Mouse (Mus musculus) CH12.LX (cell line): ENCODE results near the gene 2210011C24Rik. TPM values are rescaled to one million over a fixed set of nuclear protein-coding genes. Genes with fewer than 3 reads are reported as not detected.
A peak's percentile ranks its signal among the peaks of the same experiment; 100 is the strongest.

Source experiments
- DNase-seq: peaks from one replicate; pipeline ENCODE4 v3.0.0-alpha.2; 2013; ENCODE audit errors: extremely low read depth
- H3K27ac ChIP-seq: 2 replicates; pipeline ENCODE4 v1.5.1; 2012; ENCODE audit warnings: low read depth, mild to moderate bottlenecking, control low read depth, moderate library complexity; ENCODE audit not compliant: insufficient read depth
- H3K27me3 ChIP-seq: replicated peaks from 2 replicates; pipeline ENCODE3; 2012; ENCODE audit warnings: inconsistent platforms
- H3K36me3 ChIP-seq, 2 experiments: replicated peaks in 1 of 2; 2 replicates each; pipeline versions ENCODE3 to v1.6.1; 2012; ENCODE audit warnings: inconsistent platforms in 1 of 2, low read length in 1 of 2, mild to moderate bottlenecking in 1 of 2, mixed read lengths in 1 of 2, moderate library complexity in 1 of 2; ENCODE audit not compliant: control insufficient read depth in 1 of 2, insufficient read depth in 1 of 2
- H3K4me1 ChIP-seq, 2 experiments: 2 replicates each; pipeline ENCODE4 v1.6.1; 2012; ENCODE audit warnings: inconsistent platforms in 1 of 2, moderate library complexity in 1 of 2; ENCODE audit not compliant: insufficient read depth in 2 of 2, control insufficient read depth in 1 of 2
- H3K4me2 ChIP-seq: 2 replicates; pipeline ENCODE4 v1.6.1; 2012; ENCODE audit warnings: low read depth, mild to moderate bottlenecking, control low read depth; ENCODE audit not compliant: poor library complexity, insufficient read depth, severe bottlenecking
- H3K4me3 ChIP-seq, 3 experiments: fragments of 150-350 bp in 1 of 3; sonication (generic) in 1 of 3; replicated peaks in 1 of 3; 2 replicates each; pipeline versions ENCODE3 to v1.5.1; 2011 to 2012; ENCODE audit warnings: low read depth in 2 of 3, low read length in 2 of 3, mild to moderate bottlenecking in 2 of 3, moderate library complexity in 2 of 3, control low read depth in 1 of 3, improper control_type of control experiment in 1 of 3, inconsistent platforms in 1 of 3, mixed read lengths in 1 of 3; ENCODE audit not compliant: poor library complexity in 1 of 3
- H3K79me2 ChIP-seq: replicated peaks from 2 replicates; pipeline ENCODE4 v1.6.1; 2012; ENCODE audit warnings: mild to moderate bottlenecking, moderate library complexity; ENCODE audit not compliant: control insufficient read depth, poor library complexity, insufficient read depth, severe bottlenecking; ENCODE audit errors: extremely low read depth
- H3K9ac ChIP-seq: 2 replicates; pipeline ENCODE4 v1.6.1; 2012; ENCODE audit warnings: low read depth, mild to moderate bottlenecking, control low read depth, moderate library complexity; ENCODE audit not compliant: insufficient read depth
- H3K9me3 ChIP-seq: replicated peaks from 2 replicates; pipeline ENCODE3; 2012; ENCODE audit warnings: low read length, inconsistent platforms, mixed read lengths
- CHD1 ChIP-seq: IDR thresholded peaks from 2 replicates; pipeline ENCODE4 v1.6.1; 2012; ENCODE audit warnings: low read depth, low read length, improper control_type of control experiment, inconsistent platforms
- CHD2 ChIP-seq: IDR thresholded peaks from 2 replicates; pipeline ENCODE4 v1.6.1; 2011; ENCODE audit warnings: low read length, improper control_type of control experiment
- E2F4 ChIP-seq: IDR thresholded peaks from 2 replicates; pipeline ENCODE4 v1.6.1; 2011; ENCODE audit warnings: low read depth, low read length, improper control_type of control experiment; ENCODE audit not compliant: insufficient replicate concordance
- ELF1 ChIP-seq: IDR thresholded peaks from 2 replicates; pipeline ENCODE4 v1.6.1; 2014; ENCODE audit warnings: low read depth, mild to moderate bottlenecking, inconsistent platforms, low read length, improper control_type of control experiment
- IRF4 ChIP-seq: IDR thresholded peaks from 2 replicates; pipeline ENCODE4 v1.6.1; 2014; ENCODE audit warnings: low read depth, mild to moderate bottlenecking, inconsistent platforms, low read length, improper control_type of control experiment
- JUN ChIP-seq: IDR thresholded peaks from 2 replicates; pipeline ENCODE4 v1.6.1; 2011; ENCODE audit warnings: low read depth, mild to moderate bottlenecking, low read length, improper control_type of control experiment, moderate library complexity; ENCODE audit not compliant: insufficient read depth
- MAX ChIP-seq: IDR thresholded peaks from 2 replicates; pipeline ENCODE4 v1.6.1; 2011; ENCODE audit warnings: low read length, improper control_type of control experiment
- MEF2A ChIP-seq: IDR thresholded peaks from 2 replicates; pipeline ENCODE4 v1.6.1; 2014; ENCODE audit warnings: low read depth, mild to moderate bottlenecking, inconsistent platforms, low read length, improper control_type of control experiment, borderline replicate concordance
- NELFE ChIP-seq: IDR thresholded peaks from 2 replicates; pipeline ENCODE4 v1.6.1; 2011; ENCODE audit warnings: low read depth, low read length, improper control_type of control experiment
- NRF1 ChIP-seq: IDR thresholded peaks from 2 replicates; pipeline ENCODE4 v1.6.1; 2014; ENCODE audit warnings: low read depth, mild to moderate bottlenecking, inconsistent platforms, low read length, improper control_type of control experiment, moderate library complexity
- POLR2A ChIP-seq: IDR thresholded peaks from 2 replicates; pipeline ENCODE4 v1.6.1; 2011; ENCODE audit warnings: low read depth, mild to moderate bottlenecking, improper control_type of control experiment, low read length
- RAD21 ChIP-seq: IDR thresholded peaks from 2 replicates; pipeline ENCODE4 v1.6.1; 2011; ENCODE audit warnings: low read depth, mild to moderate bottlenecking, low read length, improper control_type of control experiment, moderate library complexity
- RCOR1 ChIP-seq: conservative IDR thresholded peaks from 2 replicates; pipeline ENCODE4 v1.6.1; 2012; ENCODE audit warnings: low read depth, mild to moderate bottlenecking, inconsistent platforms, low read length, improper control_type of control experiment
- SIN3A ChIP-seq: IDR thresholded peaks from 2 replicates; pipeline ENCODE4 v1.6.1; 2012; ENCODE audit warnings: low read length, improper control_type of control experiment, inconsistent platforms
- TBP ChIP-seq: conservative IDR thresholded peaks from 2 replicates; pipeline ENCODE4 v1.6.1; 2011; ENCODE audit warnings: low read depth, low read length, improper control_type of control experiment
- USF2 ChIP-seq: conservative IDR thresholded peaks from 2 replicates; pipeline ENCODE4 v1.6.1; 2011; ENCODE audit warnings: low read depth, low read length, improper control_type of control experiment
- ZNF384 ChIP-seq: IDR thresholded peaks from 2 replicates; pipeline ENCODE4 v1.6.1; 2012; ENCODE audit warnings: low read depth, low read length, improper control_type of control experiment, inconsistent platforms
- dilution Hi-C: fragments of 300-500 bp; cut with MboI; formaldehyde crosslinking; loops from 2 replicates; pipeline ENCODE4 v1.14.3; 2020; ENCODE audit warnings: low sequenced_read_pairs; ENCODE audit not compliant: extremely low pct_unique_long_range_greater_than_20kb, extremely low pct_ligation_motif_present
- in situ Hi-C: fragments of 300-500 bp; cut with MboI; formaldehyde crosslinking; loops from 3 replicates; pipeline ENCODE4 v1.14.3; 2019; ENCODE audit warnings: low sequenced_read_pairs, low pct_ligation_motif_present, low pct_unique_long_range_greater_than_20kb, mixed read lengths
- polyA plus RNA-seq: library from polyadenylated mRNA; unstranded; fragments of >175 nt; gene quantifications from 2 replicates; pipeline ENCODE4 v1.2.1, GENCODE M21; 2012; ENCODE audit warnings: low read depth; ENCODE audit not compliant: insufficient read length
- total RNA-seq, 2 experiments: library from RNA; depleted of rRNA; stranded (reverse); fragments of 300-350 nt in 1 of 2; fragments of >200 nt in 1 of 2; gene quantifications; 2 replicates each; pipeline ENCODE4 v1.2.3; 2012 to 2014

2210011C24Rik gene
- total and polyA plus RNA-seq, 3 experiments: not detected

DNA sequence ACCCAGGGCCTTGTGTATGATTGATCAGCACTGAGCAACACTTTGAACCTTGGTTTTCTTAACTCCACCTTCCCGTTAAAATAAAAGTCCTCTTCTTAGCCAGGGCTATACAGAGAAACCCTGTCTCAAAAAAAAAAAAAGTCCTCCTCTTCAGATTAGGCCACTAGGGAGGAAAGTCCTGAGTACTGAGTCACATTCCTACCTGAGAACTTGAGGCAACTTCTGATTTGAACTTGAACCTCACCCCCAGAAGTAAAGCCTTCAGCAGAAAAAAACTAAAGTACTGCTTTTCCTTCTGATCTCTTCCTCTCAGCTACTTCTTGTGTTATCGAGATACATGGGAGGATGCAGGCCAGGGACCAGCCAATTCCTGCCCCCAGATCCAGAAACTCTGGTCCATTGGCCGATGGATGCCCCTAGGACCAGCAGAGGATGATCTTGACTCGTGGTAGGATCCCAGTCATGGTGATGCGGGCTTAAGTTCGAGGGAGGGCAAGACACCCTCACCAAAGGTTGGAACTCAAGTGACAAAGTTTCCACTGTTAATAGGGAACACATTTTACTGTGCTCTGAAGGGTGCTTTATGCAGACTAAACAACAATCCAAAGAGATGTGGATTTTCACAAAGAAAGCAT lies 8.2 kb downstream of the 2210011C24Rik start:
- Histone ChIP-seq H3K27ac (0 out of 2 replicates have a peak overlapping the region, but pooled peaks have one; percentile 13), H3K4me3 (peak overlapping the region; percentile 55 to 58 (median 55)), H3K27me3 (no peaks in the 10 kb centered on the region), H3K79me2 (peaks cover 3% of the 10 kb centered on the region; the same call in 1 of the 2 replicates), H3K4me1 (peaks cover 18 to 36% of the 10 kb centered on the region in 2 experiments), H3K9ac (peak overlapping the region; percentile 45), H3K4me2 (peak overlapping the region; percentile 21), H3K36me3 (peaks cover 14 to 43% of the 10 kb centered on the region in 2 experiments)
- dilution Hi-C loops: no loop called here
- no peak for DNase-seq
- TF ChIP-seq IRF4 (no peak), ZNF384 (peak; percentile 59)
- TF ChIP-seq, all 38 proteins: peak for 1
- in situ Hi-C loops: no loop called here
- no peaks in the 10 kb centered on the region for H3K9me3 ChIP-seq

DNA sequence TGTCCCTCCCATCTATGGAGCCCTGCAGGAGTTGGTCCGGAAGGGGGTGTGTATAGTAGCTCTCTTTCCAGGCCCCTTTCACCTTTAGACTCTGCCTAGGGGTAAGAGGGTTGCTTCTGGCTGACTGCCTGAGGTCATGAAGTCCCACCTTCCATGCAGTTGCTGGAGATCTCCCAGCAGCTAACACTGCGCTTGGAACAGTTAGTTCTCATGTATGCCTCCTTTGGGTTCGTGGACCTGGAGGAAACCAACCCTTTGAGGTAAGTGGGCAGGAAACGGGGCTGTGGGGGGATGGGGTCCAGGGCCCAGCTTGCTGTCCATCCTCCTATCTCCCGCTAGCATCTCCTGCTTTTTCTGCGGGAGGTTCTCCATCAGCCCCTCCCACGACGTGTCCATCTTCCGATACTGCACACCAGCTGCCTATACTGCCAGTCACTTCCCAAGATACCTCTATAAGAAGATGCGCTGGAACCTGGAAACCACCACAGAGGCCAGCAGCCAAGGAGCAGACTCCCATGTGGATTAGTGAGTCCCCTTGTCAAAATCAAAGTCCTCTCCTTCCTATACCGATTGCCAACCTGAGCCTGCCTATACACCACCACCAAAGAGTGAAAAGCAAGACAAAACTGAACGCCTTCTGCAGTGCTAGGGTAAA lies 8.9 kb downstream of the 2210011C24Rik start:
- H3K4me1 ChIP-seq: peaks cover 18 to 38% of the 10 kb centered on the region in 2 experiments
- no peak overlapping the region for H3K4me3 ChIP-seq
- H3K4me2 ChIP-seq: no peak overlapping the region
- peaks cover 14 to 43% of the 10 kb centered on the region in 2 experiments for H3K36me3 ChIP-seq
- no peak overlapping the region for H3K9ac ChIP-seq
- no peak for TF ChIP-seq MAX
- no peak for TF ChIP-seq E2F4
- no peak for TF ChIP-seq NELFE
- TF ChIP-seq RAD21: no peak
- no peak for TF ChIP-seq JUN
- no peak for TF ChIP-seq POLR2A
- TF ChIP-seq TBP: no peak
- no peak for TF ChIP-seq NRF1
- no peak for TF ChIP-seq MEF2A
- TF ChIP-seq RCOR1: no peak
- TF ChIP-seq CHD2: no peak
- TF ChIP-seq SIN3A: no peak
- TF ChIP-seq USF2: no peak
- no peak for TF ChIP-seq CHD1
- no peak for TF ChIP-seq ELF1
- in situ Hi-C loops (no loop called here), dilution Hi-C loops (no loop called here)
- H3K79me2 ChIP-seq: peaks cover 3% of the 10 kb centered on the region; the same call in 1 of the 2 replicates
- no peak for DNase-seq
- no peak overlapping the region for H3K27ac ChIP-seq
- no peaks in the 10 kb centered on the region for H3K9me3 ChIP-seq
- no peaks in the 10 kb centered on the region for H3K27me3 ChIP-seq
